Mouse (Mus musculus): ENCODE results near the gene Gm8229. TPM values are rescaled to one million over a fixed set of nuclear protein-coding genes. Genes with fewer than 3 reads are reported as not detected.

Gm8229 gene
- not detected for polyA plus RNA-seq (2014; fragmentation: Illumina TruSeq; extraction: RNeasy Lipid Tissue Mini Kit (QIAGEN cat#74804); ENCODE audit: low replicate concordance)

GRCm38 (mm10) chr14:44365057-44365456, at the start of gene Gm8229:
Gene Gm8229 (plus strand): TSS chr14:44365357.

DNA sequence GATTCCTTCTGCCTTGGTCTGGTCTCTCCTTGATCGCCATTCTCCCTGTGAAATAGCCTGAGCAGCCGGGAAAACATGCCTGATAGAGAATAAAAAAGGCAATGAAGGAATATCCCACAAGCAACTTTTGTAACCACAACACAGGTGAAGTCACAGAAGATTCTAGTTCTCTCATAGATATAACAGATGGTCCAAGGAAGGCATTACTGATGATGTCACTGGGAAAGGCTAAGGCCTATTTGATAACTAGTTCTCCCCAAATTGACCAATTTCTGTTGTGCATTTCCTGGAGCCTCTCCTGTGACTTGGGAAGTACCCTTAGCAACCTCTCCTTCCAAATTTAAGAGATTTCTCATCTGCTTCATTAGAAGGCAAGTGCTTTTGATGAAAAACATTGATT, 26.7 kb upstream of the Gm8229 start, which contains the start of gene Gm5930:
Gm5930 (minus strand) TSS at position 101 of the 400 bp plus-strand sequence.

GRCm38 (mm10) chr14:44410588-44410987, 45.4 kb downstream of the Gm8229 start, which contains the start of gene Gm3371:
Gene Gm3371 (minus strand): TSS chr14:44410688.

Other genes starting within 250 kb of the Gm8229 start
- gene Gm3327, start 241.5 kb upstream of the Gm8229 start, polyA plus RNA-seq (2014; fragmentation: Illumina TruSeq; extraction: RNeasy Lipid Tissue Mini Kit (QIAGEN cat#74804); ENCODE audit: low replicate concordance), result not detected
- gene Gm8212, start 167.7 kb upstream of the Gm8229 start, polyA plus RNA-seq (2014; fragmentation: Illumina TruSeq; extraction: RNeasy Lipid Tissue Mini Kit (QIAGEN cat#74804); ENCODE audit: low replicate concordance), result not detected
- not detected for gene 4930503E14Rik, start 152.1 kb upstream of the Gm8229 start, polyA plus RNA-seq (2014; fragmentation: Illumina TruSeq; extraction: RNeasy Lipid Tissue Mini Kit (QIAGEN cat#74804); ENCODE audit: low replicate concordance)
- not detected for gene Gm8220, start 79.8 kb upstream of the Gm8229 start, polyA plus RNA-seq (2014; fragmentation: Illumina TruSeq; extraction: RNeasy Lipid Tissue Mini Kit (QIAGEN cat#74804); ENCODE audit: low replicate concordance)
- not detected for gene Gm5930, start 26.8 kb upstream of the Gm8229 start, polyA plus RNA-seq (2014; fragmentation: Illumina TruSeq; extraction: RNeasy Lipid Tissue Mini Kit (QIAGEN cat#74804); ENCODE audit: low replicate concordance)
- not detected for gene Gm3371, start 45.3 kb downstream of the Gm8229 start, polyA plus RNA-seq (2014; fragmentation: Illumina TruSeq; extraction: RNeasy Lipid Tissue Mini Kit (QIAGEN cat#74804); ENCODE audit: low replicate concordance)
- gene Gm8232, start 68.3 kb downstream of the Gm8229 start, polyA plus RNA-seq (2014; fragmentation: Illumina TruSeq; extraction: RNeasy Lipid Tissue Mini Kit (QIAGEN cat#74804); ENCODE audit: low replicate concordance), result not detected
- gene BC061237, start 127.1 kb downstream of the Gm8229 start, polyA plus RNA-seq (2014; fragmentation: Illumina TruSeq; extraction: RNeasy Lipid Tissue Mini Kit (QIAGEN cat#74804); ENCODE audit: low replicate concordance), result not detected
- gene Gm17093, start 152.9 kb downstream of the Gm8229 start, polyA plus RNA-seq (2014; fragmentation: Illumina TruSeq; extraction: RNeasy Lipid Tissue Mini Kit (QIAGEN cat#74804); ENCODE audit: low replicate concordance), result not detected
- not detected for gene Gm8247, start 217.8 kb downstream of the Gm8229 start, polyA plus RNA-seq (2014; fragmentation: Illumina TruSeq; extraction: RNeasy Lipid Tissue Mini Kit (QIAGEN cat#74804); ENCODE audit: low replicate concordance)